Mouse (Mus musculus) midbrain, embryonic 15.5 days (tissue): Measurements from ENCODE around the gene Metap2. TPM values are rescaled to one million over a fixed set of nuclear protein-coding genes. Genes with fewer than 3 reads are reported as not detected.
"Not testable (repeated sequence)": the region's sequence is repeated elsewhere in the genome, so short reads cannot be mapped to it uniquely, and the experiment has no call there.

Source experiments
- ATAC-seq: fragments of 200-750 bp; cut with Nextera tagmentation; replicated peaks from 2 replicates; pipeline ENCODE4 v1.8.0; 2017; ENCODE audit warnings: moderate TSS enrichment
- H3K27ac ChIP-seq: fragments of 300-500 bp; sonication (generic); 2 replicates; pipeline ENCODE4 v1.5.1; 2015; ENCODE audit warnings: mild to moderate bottlenecking, inconsistent platforms
- H3K27me3 ChIP-seq: fragments of 300-500 bp; sonication (generic); replicated peaks from 2 replicates; pipeline ENCODE4 v1.6.1; 2015; ENCODE audit warnings: inconsistent platforms
- H3K36me3 ChIP-seq: fragments of 300-500 bp; sonication (generic); replicated peaks from 2 replicates; pipeline ENCODE4 v1.6.1; 2015; ENCODE audit warnings: inconsistent platforms
- H3K4me1 ChIP-seq: fragments of 300-500 bp; sonication (generic); 2 replicates; pipeline ENCODE4 v1.6.1; 2015; ENCODE audit warnings: inconsistent platforms
- H3K4me2 ChIP-seq: fragments of 300-500 bp; sonication (generic); 2 replicates; pipeline ENCODE4 v1.6.1; 2015; ENCODE audit warnings: inconsistent platforms, mild to moderate bottlenecking, moderate library complexity
- H3K4me3 ChIP-seq: fragments of 300-500 bp; sonication (generic); 2 replicates; pipeline ENCODE4 v1.5.1; 2015; ENCODE audit warnings: mild to moderate bottlenecking, inconsistent platforms
- H3K9ac ChIP-seq: fragments of 300-500 bp; sonication (generic); 2 replicates; pipeline ENCODE4 v1.6.1; 2015; ENCODE audit warnings: mild to moderate bottlenecking, inconsistent platforms
- H3K9me3 ChIP-seq: fragments of 300-500 bp; sonication (generic); 2 replicates; pipeline ENCODE4 v1.6.1; 2016; ENCODE audit warnings: inconsistent platforms
- WGBS: fragments of 180-500 bp; shearing (Covaris S2); methylation state at CpG from one replicate; pipeline ENCODE4 v1.1.7; 2015; ENCODE audit warnings: mixed read lengths; 5-methylcytosine and 5-hydroxymethylcytosine counted together
- polyA plus RNA-seq: library from polyadenylated mRNA; unstranded; fragments of >200 nt; fragmentation: Nextera tagmentation; extraction: Ambion mirVana; gene quantifications from 2 replicates; pipeline ENCODE4 v1.2.1, GENCODE M21; 2015

Metap2 gene
- polyA plus RNA-seq, 1 experiment from 2014 or later, result 157 TPM

- Histone ChIP-seq H3K4me1 (peaks cover 3% of the 10 kb centered on the region), H3K27me3 (no peaks in the 10 kb centered on the region), H3K9ac (no peak overlapping the region), H3K36me3 (peaks cover 18% of the 10 kb centered on the region; the same call in 1 of the 2 replicates), H3K9me3 (no peaks in the 10 kb centered on the region), H3K27ac (no peak overlapping the region), H3K4me2 (no peak overlapping the region), H3K4me3 (no peak overlapping the region)
- WGBS, result 91% methylated on average over 8 of the region's 8 CpGs
- no peak for ATAC-seq
Observed at GRCm38 (mm10) chr10:93882738-93883364, 14.0 kb downstream of the Metap2 start.

GRCm38 (mm10) chr10:93881918-93882317 lies 15.0 kb downstream of the Metap2 start:
- no peak for ATAC-seq
- H3K4me2 ChIP-seq, result no peak overlapping the region
- no peak overlapping the region for H3K9ac ChIP-seq
- no peaks in the 10 kb centered on the region for H3K9me3 ChIP-seq
- H3K4me1 ChIP-seq, result no peaks in the 10 kb centered on the region; the same call in 1 of the 2 replicates
- H3K4me3 ChIP-seq, result no peak overlapping the region
- H3K27ac ChIP-seq, result no peak overlapping the region
- peaks cover 18% of the 10 kb centered on the region; the same call in 1 of the 2 replicates for H3K36me3 ChIP-seq
- no peaks in the 10 kb centered on the region for H3K27me3 ChIP-seq

- H3K9me3 ChIP-seq, result no peaks in the 10 kb centered on the region
- H3K4me3 ChIP-seq, result no peak overlapping the region
- H3K4me1 ChIP-seq, result no peaks in the 10 kb centered on the region; the same call in 1 of the 2 replicates
- 95% methylated on average over 4 of the region's 4 CpGs for WGBS
- ATAC-seq, result no peak
- H3K36me3 ChIP-seq, result peaks cover 14% of the 10 kb centered on the region; the same call in 1 of the 2 replicates
- H3K27ac ChIP-seq, result no peak overlapping the region
- H3K27me3 ChIP-seq, result no peaks in the 10 kb centered on the region
- H3K4me2 ChIP-seq, result no peak overlapping the region
- no peak overlapping the region for H3K9ac ChIP-seq
Observed at GRCm38 (mm10) chr10:93878732-93879131, 18.2 kb downstream of the Metap2 start.

GRCm38 (mm10) chr10:93876772-93877171 lies 20.1 kb downstream of the Metap2 start:
- 100% methylated on average over 1 of the region's 1 CpGs for WGBS
- no peaks in the 10 kb centered on the region for H3K27me3 ChIP-seq

GRCm38 (mm10) chr10:93868886-93869285 lies 28.0 kb downstream of the Metap2 start:
- no peaks in the 10 kb centered on the region for H3K9me3 ChIP-seq
- no peak overlapping the region for H3K27ac ChIP-seq
- H3K4me1 ChIP-seq, result no peaks in the 10 kb centered on the region
- WGBS, result 95% methylated on average over 4 of the region's 4 CpGs
- no peaks in the 10 kb centered on the region for H3K27me3 ChIP-seq
- ATAC-seq, result no peak
- no peak overlapping the region for H3K4me2 ChIP-seq
- no peak overlapping the region for H3K9ac ChIP-seq
- H3K36me3 ChIP-seq, result peaks cover 49% of the 10 kb centered on the region; the same call in 1 of the 2 replicates
- H3K4me3 ChIP-seq, result no peak overlapping the region

More at GRCm38 (mm10) chr10:93876772-93877171, 20.1 kb downstream of the Metap2 start:
- peaks cover 20% of the 10 kb centered on the region; the same call in 1 of the 2 replicates for H3K36me3 ChIP-seq
- no peak overlapping the region for H3K4me2 ChIP-seq
- H3K27ac ChIP-seq, result no peak overlapping the region
- H3K9ac ChIP-seq, result no peak overlapping the region
- no peak for ATAC-seq
- no peaks in the 10 kb centered on the region for H3K4me1 ChIP-seq
- no peaks in the 10 kb centered on the region for H3K9me3 ChIP-seq
- H3K4me3 ChIP-seq, result no peak overlapping the region

GRCm38 (mm10) chr10:93868401-93868800 lies 28.5 kb downstream of the Metap2 start:
- Histone ChIP-seq H3K4me2 (no peak overlapping the region), H3K27me3 (no peaks in the 10 kb centered on the region), H3K36me3 (peaks cover 49% of the 10 kb centered on the region; the same call in 1 of the 2 replicates), H3K27ac (no peak overlapping the region), H3K9me3 (no peaks in the 10 kb centered on the region), H3K4me3 (no peak overlapping the region), H3K4me1 (no peaks in the 10 kb centered on the region), H3K9ac (no peak overlapping the region)
- 96% methylated on average over 7 of the region's 7 CpGs for WGBS
- no peak for ATAC-seq

GRCm38 (mm10) chr10:93856095-93856494 lies 40.8 kb downstream of the Metap2 start:
- no peak overlapping the region for H3K27ac ChIP-seq
- H3K27me3 ChIP-seq, result no peaks in the 10 kb centered on the region
- no peak for ATAC-seq
- WGBS, result 90% methylated on average over 6 of the region's 6 CpGs
- H3K9me3 ChIP-seq, result no peaks in the 10 kb centered on the region
- 0 out of 2 replicates have a peak, but pooled peaks cover 7% of the 10 kb centered on the region for H3K36me3 ChIP-seq
- H3K4me2 ChIP-seq, result no peak overlapping the region
- no peaks in the 10 kb centered on the region for H3K4me1 ChIP-seq
- no peak overlapping the region for H3K4me3 ChIP-seq
- H3K9ac ChIP-seq, result no peak overlapping the region

- Histone ChIP-seq H3K36me3 (0 out of 2 replicates have a peak, but pooled peaks cover 4% of the 10 kb centered on the region), H3K9me3 (no peaks in the 10 kb centered on the region), H3K4me1 (no peaks in the 10 kb centered on the region), H3K27ac (no peak overlapping the region), H3K4me2 (no peak overlapping the region), H3K27me3 (no peaks in the 10 kb centered on the region), H3K9ac (no peak overlapping the region), H3K4me3 (no peak overlapping the region)
- WGBS, result 93% methylated on average over 9 of the region's 9 CpGs
- ATAC-seq, result no peak
Observed at GRCm38 (mm10) chr10:93855126-93855525, 41.8 kb downstream of the Metap2 start.

GRCm38 (mm10) chr10:93846706-93847105 lies 50.2 kb downstream of the Metap2 start:
- no peak for ATAC-seq
- Histone ChIP-seq H3K9ac (no peak overlapping the region), H3K27me3 (no peaks in the 10 kb centered on the region)

GRCm38 (mm10) chr10:93835115-93835514 lies 61.8 kb downstream of the Metap2 start:
- not testable (repeated sequence) for H3K9me3 ChIP-seq, H3K36me3 ChIP-seq, ATAC-seq, H3K4me3 ChIP-seq, H3K4me2 ChIP-seq, H3K27ac ChIP-seq, H3K9ac ChIP-seq
- peaks cover 12% of the 10 kb centered on the region for H3K4me1 ChIP-seq
- WGBS, result 90% methylated on average over 7 of the region's 7 CpGs
- H3K27me3 ChIP-seq, result peaks cover 32% of the 10 kb centered on the region

More at GRCm38 (mm10) chr10:93846706-93847105, 50.2 kb downstream of the Metap2 start:
- no peaks in the 10 kb centered on the region for H3K4me1 ChIP-seq
- no peak overlapping the region for H3K4me3 ChIP-seq
- H3K27ac ChIP-seq, result no peak overlapping the region
- H3K4me2 ChIP-seq, result no peak overlapping the region
- 97% methylated on average over 13 of the region's 13 CpGs for WGBS
- H3K36me3 ChIP-seq, result no peaks in the 10 kb centered on the region
- no peaks in the 10 kb centered on the region for H3K9me3 ChIP-seq

GRCm38 (mm10) chr10:93834394-93834745 lies 62.5 kb downstream of the Metap2 start:
- no peaks in the 10 kb centered on the region for H3K9me3 ChIP-seq
- H3K9ac ChIP-seq, result peak overlapping the region; percentile 34; the same call in 1 of the 2 replicates
- no peak overlapping the region for H3K27ac ChIP-seq
- H3K4me1 ChIP-seq, result peaks cover 12% of the 10 kb centered on the region
- ATAC-seq, result no peak
- peak overlapping the region; percentile 99 for H3K4me2 ChIP-seq
- peaks cover 37% of the 10 kb centered on the region for H3K27me3 ChIP-seq
- peak overlapping the region; percentile 67 for H3K4me3 ChIP-seq
- 3% methylated on average over 13 of the region's 13 CpGs for WGBS
- H3K36me3 ChIP-seq, result no peaks in the 10 kb centered on the region

GRCm38 (mm10) chr10:93833699-93834393 lies 63.0 kb downstream of the Metap2 start:
- peak; percentile 84 for ATAC-seq
- under 1% methylated on average over 75 of the region's 75 CpGs for WGBS
- no peaks in the 10 kb centered on the region for H3K9me3 ChIP-seq
- peaks cover 12% of the 10 kb centered on the region for H3K4me1 ChIP-seq
- H3K36me3 ChIP-seq, result no peaks in the 10 kb centered on the region
- H3K9ac ChIP-seq, result peak overlapping the region; percentile 34
- H3K4me2 ChIP-seq, result peak overlapping the region; percentile 99
- H3K4me3 ChIP-seq, result peak overlapping the region; percentile 67
- H3K27ac ChIP-seq, result no peak overlapping the region
- H3K27me3 ChIP-seq, result peaks cover 37% of the 10 kb centered on the region
